Mouse (Mus musculus): ENCODE data around the gene Smim11.
A peak's percentile ranks its signal among the peaks of the same experiment; 100 is the strongest.

Smim11 gene

DNA sequence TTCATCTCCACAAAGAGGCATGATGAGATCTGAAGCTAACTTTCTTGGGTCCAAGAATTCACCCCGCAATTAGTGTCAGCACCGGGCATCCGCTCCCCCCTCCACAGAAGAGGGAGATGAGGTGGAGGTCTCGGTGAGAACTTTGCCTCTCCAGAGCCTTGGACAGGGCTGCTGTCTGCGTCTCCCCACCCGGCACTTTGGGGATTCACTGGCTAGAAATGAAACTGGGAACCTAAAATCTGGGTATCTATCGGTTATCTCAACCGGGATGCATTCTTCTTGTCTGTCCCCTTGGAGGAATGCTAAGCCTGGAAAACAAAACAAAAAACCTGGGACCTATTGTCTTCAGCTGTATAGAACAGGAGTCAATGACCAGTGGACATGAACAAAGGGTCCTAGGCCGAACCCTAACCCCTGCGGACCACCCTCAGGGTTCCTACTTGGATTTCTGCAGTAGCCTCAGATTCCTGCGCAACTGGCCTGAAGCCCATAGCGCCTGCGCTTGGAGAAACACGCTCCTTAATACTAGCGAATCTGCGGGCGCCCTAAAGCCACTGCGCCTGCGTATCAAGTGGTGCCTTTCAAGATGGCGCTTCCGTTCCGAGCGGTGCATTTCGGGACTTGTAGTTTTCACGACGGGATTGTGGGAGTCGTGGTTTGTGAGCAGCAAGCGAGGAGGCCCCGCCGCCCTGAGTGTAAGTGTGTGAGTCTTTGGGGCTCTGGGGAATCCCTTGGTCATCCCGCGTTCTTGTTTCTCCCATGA, at the start of gene Smim11:
Gene Smim11 (plus strand): TSS at position 638 of the 763 bp plus-strand sequence.
- DNase-seq (ENCODE audit: low spot score in 2 of 2) = peak; percentile 88 to 94

DNA sequence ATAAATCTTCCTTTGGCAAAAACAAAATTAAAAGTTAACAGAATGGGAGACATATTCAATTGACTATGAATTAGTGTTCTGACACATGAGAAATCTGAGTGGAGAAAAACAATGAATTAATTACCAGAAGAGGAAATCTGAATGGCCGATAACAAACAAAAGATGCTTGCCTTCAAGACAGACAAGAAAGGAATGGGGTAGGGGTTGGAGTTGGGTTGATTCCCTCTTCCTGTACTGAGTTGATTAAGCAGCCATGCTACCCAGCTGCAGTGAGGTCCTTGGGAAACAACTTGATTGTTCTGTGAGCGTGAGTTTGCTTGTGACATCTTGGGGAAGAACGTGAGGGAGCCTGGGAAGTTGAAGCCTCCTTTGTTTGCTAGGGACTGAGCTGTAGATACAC, 46.8 kb upstream of the Smim11 start:
- no peak for DNase-seq (ENCODE audit: low spot score in 2 of 2)

GRCm38 (mm10) chr16:92267861-92268260, 33.2 kb upstream of the Smim11 start:
- no peak for DNase-seq (ENCODE audit: low spot score in 2 of 2)

- no peak for DNase-seq (ENCODE audit: low spot score in 2 of 2)
These were observed 26.6 kb upstream of the Smim11 start for GRCm38 (mm10) chr16:92274516-92274915.

DNA sequence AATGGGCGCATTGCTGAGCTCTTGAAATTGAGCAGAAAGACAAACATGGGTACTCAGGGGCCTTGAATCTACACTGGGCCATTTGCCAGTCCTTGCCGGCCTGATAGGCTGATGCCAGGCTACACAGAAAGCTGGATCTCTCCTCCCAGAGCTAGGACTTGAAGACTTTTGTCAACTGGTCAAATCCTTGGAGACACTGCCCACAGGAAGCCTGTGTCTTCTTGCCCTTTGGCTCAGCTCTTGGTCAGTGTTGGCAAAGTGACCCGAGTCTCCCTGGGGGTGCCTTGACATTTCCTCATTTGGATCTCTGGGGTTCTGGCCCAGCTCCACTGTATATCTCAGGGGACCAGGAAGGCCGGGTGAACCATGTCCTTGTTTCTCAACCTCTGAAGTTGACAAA, 25.6 kb upstream of the Smim11 start:
- DNase-seq (ENCODE audit: low spot score in 2 of 2) = no peak

GRCm38 (mm10) chr16:92282671-92283070, 18.4 kb upstream of the Smim11 start:
- DNase-seq (ENCODE audit: low spot score in 2 of 2) = no peak

- DNase-seq (ENCODE audit: low spot score in 2 of 2) = no peak
These were observed 16.0 kb upstream of the Smim11 start for GRCm38 (mm10) chr16:92285068-92285467.

GRCm38 (mm10) chr16:92286609-92287008, 14.5 kb upstream of the Smim11 start:
- peak; percentile 73 to 90 for DNase-seq (ENCODE audit: low spot score in 2 of 2)

DNA sequence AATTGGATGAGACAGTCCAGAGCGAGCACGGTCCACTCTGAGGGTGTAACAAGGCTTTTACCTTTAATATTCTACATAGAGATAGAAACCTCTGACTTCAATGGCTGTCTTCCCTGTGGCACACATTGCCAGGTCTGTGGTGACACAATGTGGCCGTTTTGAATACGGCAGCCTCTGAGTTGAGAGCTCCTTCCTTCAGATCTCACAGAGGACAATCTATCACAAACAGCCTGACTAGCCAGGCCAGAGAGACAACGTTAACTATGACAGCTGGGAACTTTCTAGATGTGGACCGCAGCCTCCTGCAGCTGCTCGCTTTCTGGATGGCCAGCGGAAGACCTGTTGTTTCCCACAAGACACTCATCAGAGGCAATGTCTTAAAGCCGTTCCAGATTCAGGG, 12.3 kb upstream of the Smim11 start:
- DNase-seq (ENCODE audit: low spot score in 2 of 2) = no peak

DNA sequence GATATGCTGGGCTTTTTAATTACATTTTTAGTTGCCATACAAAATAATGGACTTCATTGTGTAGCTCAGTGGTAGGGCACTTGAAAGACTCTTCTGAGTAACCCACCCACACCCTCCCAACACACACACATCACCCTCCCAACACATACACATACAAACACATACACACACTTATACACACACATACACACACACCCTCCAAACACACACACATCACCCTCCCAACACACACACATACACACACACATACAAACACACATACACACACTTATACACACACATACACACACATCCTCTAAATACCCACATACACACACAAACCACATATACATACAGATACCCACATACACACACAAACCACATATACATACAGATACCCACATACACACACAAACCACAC, 11.0 kb upstream of the Smim11 start:
- DNase-seq (ENCODE audit: low spot score in 2 of 2) = no peak

- no peak for DNase-seq (ENCODE audit: low spot score in 2 of 2)
These were observed 9.0 kb upstream of the Smim11 start, which contains the start of gene Kcne2 for GRCm38 (mm10) chr16:92292101-92292500. Kcne2 (plus strand) TSS chr16:92292389.

DNA sequence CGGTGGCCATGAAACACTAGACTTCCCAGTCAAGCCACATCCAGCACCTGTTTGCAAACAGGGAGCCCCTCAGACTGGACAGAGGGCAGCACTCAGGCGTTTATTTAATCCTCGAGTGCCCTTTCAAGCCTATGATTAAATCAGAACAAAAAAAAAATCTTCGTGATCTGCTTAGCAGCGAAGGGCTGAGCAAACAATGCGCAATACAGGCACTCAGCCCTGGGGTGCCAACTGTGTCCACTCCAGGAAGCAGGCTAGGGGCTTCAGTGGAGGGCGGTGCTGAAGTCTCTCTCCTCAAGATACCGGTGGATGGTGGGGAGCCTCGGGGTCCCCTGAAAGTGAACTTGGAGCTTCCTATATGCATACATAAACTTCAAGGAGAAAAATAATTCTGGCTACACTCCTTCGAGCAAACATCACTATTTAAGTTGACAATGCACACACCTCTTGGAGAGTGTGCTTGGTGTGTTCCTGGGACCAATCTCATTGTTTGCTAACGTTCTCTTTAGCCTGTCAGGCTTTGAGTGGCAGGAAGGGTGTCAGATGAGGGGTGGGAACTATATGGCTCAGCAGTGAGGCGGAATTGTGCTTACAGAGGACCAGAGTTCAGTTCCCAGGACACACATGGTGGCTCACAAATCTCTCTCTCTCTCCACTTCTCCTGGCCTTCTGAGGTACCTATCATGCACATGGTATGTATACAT, 6.7 kb upstream of the Smim11 start:
- no peak for DNase-seq (ENCODE audit: low spot score in 2 of 2)

- no peak for DNase-seq (ENCODE audit: low spot score in 2 of 2)
These were observed 5.8 kb upstream of the Smim11 start for GRCm38 (mm10) chr16:92295328-92295727.

GRCm38 (mm10) chr16:92301412-92301806, 323 bp downstream of the Smim11 start:
- peak; percentile 22 to 71 for DNase-seq (ENCODE audit: low spot score in 2 of 2)

GRCm38 (mm10) chr16:92301989-92302388, 903 bp downstream of the Smim11 start:
- no peak for DNase-seq (ENCODE audit: low spot score in 2 of 2)

DNA sequence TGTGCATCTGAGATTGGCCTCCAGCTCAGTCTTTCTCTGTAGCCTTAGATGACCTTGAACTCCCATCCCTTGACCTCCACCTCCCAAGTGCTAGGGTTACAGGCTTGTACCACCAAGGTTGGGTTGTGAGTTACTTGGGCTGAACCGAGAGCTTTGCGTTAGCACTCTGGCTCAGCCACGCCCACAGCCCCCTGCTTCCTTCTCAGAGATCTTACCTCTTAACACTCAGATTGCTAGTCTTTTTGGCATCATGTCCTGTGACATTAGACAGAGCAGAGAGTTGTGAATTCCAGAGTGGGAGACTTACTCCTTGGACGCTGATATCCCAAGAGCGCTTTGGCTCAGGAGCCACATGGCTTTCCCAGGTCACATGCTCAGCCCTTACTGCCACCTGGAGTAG, 1.4 kb downstream of the Smim11 start:
- DNase-seq (ENCODE audit: low spot score in 2 of 2) = no peak

- no peak for DNase-seq (ENCODE audit: low spot score in 2 of 2)
These were observed 4.4 kb downstream of the Smim11 start for GRCm38 (mm10) chr16:92305519-92305918.

DNA sequence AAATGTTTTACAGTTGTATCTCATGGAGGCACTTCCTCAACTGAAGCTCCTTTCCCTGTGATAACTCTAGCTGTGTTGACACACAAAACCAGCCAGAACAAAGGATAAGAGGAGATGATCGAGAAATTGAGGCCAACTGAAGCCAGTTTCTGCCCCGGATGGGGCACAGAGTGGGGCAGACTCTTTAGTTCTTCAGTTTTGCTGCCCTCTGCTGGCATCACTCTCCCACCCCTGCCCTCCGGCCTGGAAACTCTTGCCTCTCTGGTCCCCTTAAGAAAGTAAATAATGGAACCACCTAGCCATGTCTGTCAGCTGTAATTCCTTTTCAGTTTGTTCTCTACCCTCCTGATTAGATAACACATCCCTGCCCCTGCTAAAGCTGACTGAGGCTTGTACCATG, 6.9 kb downstream of the Smim11 start:
- DNase-seq (ENCODE audit: low spot score in 2 of 2) = no peak

DNA sequence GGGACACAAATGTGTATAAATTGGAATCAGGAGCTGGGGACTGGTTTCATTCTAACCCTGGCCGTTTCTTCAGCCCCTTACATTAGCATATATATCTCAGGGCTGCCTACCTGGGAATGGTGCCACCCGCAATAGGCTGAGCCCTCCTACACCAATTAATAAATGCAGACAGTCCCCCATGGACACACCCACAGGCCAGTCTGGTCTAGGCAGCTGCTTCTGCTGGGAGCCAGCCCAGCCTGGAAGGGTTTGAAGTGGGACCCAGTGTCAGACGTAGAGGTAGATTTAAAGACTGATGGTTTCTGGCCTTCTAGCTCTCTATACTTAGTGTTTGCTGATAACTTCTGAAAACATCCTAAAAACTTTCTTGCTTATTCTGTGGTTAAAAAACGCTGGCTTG, 8.0 kb downstream of the Smim11 start:
- no peak for DNase-seq (ENCODE audit: low spot score in 2 of 2)

GRCm38 (mm10) chr16:92313953-92314741, 13.1 kb downstream of the Smim11 start:
- DNase-seq (ENCODE audit: low spot score in 2 of 2) = peak in 1 of 2 experiments; percentile 22

- DNase-seq (ENCODE audit: low spot score in 2 of 2) = no peak
These were observed 15.1 kb downstream of the Smim11 start for GRCm38 (mm10) chr16:92316049-92316738.
